Mouse (Mus musculus) hindbrain, embryonic 11.5 days (tissue): Measurements from ENCODE around the gene 4930595D18Rik. TPM values are rescaled to one million over a fixed set of nuclear protein-coding genes. Genes with fewer than 3 reads are reported as not detected.

Experiments
- ATAC-seq: fragments of 200-750 bp; cut with Nextera tagmentation; 2 replicates; pipeline ENCODE4 v1.8.0; 2017; ENCODE audit warnings: mild to moderate bottlenecking, moderate TSS enrichment, moderate library complexity; ENCODE audit not compliant: low FRiP score
- DNase-seq: peaks from one replicate; pipeline ENCODE4 v3.0.0-alpha.2; 2015; ENCODE audit warnings: low spot score
- H3K27ac ChIP-seq: fragments of 300-500 bp; sonication (generic); 2 replicates; pipeline ENCODE4 v1.5.1; 2014; ENCODE audit warnings: mild to moderate bottlenecking, low read depth, low read length
- H3K27me3 ChIP-seq: fragments of 300-500 bp; sonication (generic); 2 replicates; pipeline ENCODE4 v1.6.1; 2014; ENCODE audit warnings: mild to moderate bottlenecking, low read length, moderate library complexity, mixed read lengths; ENCODE audit not compliant: control insufficient read depth, insufficient read depth
- H3K36me3 ChIP-seq: fragments of 300-500 bp; sonication (generic); 2 replicates; pipeline ENCODE4 v1.6.1; 2014; ENCODE audit warnings: mild to moderate bottlenecking, low read length, moderate library complexity, mixed read lengths; ENCODE audit not compliant: control insufficient read depth, insufficient read depth
- H3K4me1 ChIP-seq: fragments of 300-500 bp; sonication (generic); replicated peaks from 2 replicates; pipeline ENCODE4 v1.6.1; 2014; ENCODE audit warnings: low read length, mixed read lengths; ENCODE audit not compliant: control insufficient read depth, insufficient read depth
- H3K4me2 ChIP-seq: fragments of 300-500 bp; sonication (generic); replicated peaks from 2 replicates; pipeline ENCODE4 v1.6.1; 2014; ENCODE audit warnings: mild to moderate bottlenecking, low read depth, low read length
- H3K4me3 ChIP-seq: fragments of 300-500 bp; sonication (generic); 2 replicates; pipeline ENCODE4 v1.5.1; 2014; ENCODE audit warnings: low read depth, low read length
- H3K9ac ChIP-seq: fragments of 300-500 bp; sonication (generic); 2 replicates; pipeline ENCODE4 v1.6.1; 2014; ENCODE audit warnings: low read depth, low read length
- H3K9me3 ChIP-seq: fragments of 300-500 bp; sonication (generic); 2 replicates; pipeline ENCODE4 v1.6.1; 2016; ENCODE audit warnings: low read length; ENCODE audit not compliant: control insufficient read depth
- WGBS: fragments of 180-500 bp; shearing (Covaris S2); extraction: QIAGEN DNeasy Blood & Tissue Kit; methylation state at CpG from one replicate; pipeline ENCODE4 v1.1.7; 2014; 5-methylcytosine and 5-hydroxymethylcytosine counted together
- polyA plus RNA-seq: library from polyadenylated mRNA; unstranded; fragments of >200 nt; fragmentation: Nextera tagmentation; extraction: Ambion mirVana; gene quantifications from 2 replicates; pipeline ENCODE4 v1.2.1, GENCODE M21; 2014

4930595D18Rik gene
- polyA plus RNA-seq, 1 experiment from 2014 or later, result not detected

DNA sequence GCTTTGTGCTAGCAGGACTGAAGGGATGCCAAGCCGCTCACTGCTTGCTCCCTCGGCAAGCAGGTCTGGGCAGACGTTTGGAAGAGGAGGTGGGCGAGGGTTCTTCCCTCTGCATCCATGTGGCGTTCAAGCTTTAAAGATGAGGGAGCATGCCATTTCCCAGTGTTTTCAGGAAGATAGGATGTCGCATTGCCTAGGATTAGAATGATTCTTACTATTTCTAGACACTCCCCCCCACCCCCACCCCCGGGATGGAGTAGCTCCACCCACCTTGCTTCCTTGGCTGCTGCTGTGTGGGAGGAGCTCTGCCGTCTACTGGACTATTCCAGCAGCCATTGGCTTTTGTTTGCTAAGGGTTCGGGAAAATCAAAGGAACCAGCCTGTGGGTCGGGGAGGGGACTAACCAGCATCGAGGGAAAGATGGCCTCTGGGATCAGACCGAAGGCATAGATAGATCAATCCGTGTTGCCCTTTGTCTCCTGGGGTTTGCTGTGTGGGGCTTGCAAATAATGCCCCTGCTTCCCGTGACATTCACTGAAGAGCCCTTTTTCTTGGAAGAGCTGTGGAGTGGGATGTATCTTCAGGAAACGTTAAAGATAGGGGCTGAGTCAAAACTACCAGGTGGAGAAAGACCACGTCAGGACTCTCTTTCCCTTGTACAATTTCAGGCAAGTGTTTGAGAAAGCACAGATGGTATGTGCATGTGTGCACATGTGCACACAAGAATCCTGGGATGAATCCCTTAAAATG is 21.8 kb downstream of the 4930595D18Rik start:
- Histone ChIP-seq H3K4me2 (peak overlapping the region; percentile 29; the same call in 1 of the 2 replicates), H3K9me3 (no peaks in the 10 kb centered on the region), H3K36me3 (no peaks in the 10 kb centered on the region), H3K4me3 (0 out of 2 replicates have a peak overlapping the region, but pooled peaks have one; percentile 18), H3K27ac (peak overlapping the region; percentile 67), H3K9ac (peak overlapping the region; percentile 58), H3K27me3 (no peaks in the 10 kb centered on the region), H3K4me1 (peaks cover 14% of the 10 kb centered on the region)
- WGBS, result 11% methylated on average over 16 of the region's 16 CpGs
- DNase-seq (peak; percentile 68), ATAC-seq (peak; percentile 30)

DNA sequence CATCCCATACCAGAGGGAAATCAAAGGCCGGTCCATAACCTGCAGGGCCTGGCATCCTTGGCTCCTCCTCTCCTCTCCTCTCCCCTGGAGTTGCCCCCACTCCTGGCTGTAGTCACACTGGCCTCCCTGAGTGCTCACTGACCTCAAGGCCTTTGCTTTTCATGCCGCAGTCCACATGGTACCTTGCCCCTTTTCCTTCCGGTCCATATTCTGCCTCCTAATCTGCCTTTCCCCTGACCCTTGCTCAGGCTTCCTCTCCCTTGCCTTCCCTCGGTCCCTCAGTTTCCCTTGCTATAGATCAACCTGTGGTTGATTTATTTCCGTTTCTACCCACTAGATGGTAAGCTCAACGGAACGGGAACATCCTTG is 22.4 kb downstream of the 4930595D18Rik start:
- peaks cover 14% of the 10 kb centered on the region for H3K4me1 ChIP-seq

DNA sequence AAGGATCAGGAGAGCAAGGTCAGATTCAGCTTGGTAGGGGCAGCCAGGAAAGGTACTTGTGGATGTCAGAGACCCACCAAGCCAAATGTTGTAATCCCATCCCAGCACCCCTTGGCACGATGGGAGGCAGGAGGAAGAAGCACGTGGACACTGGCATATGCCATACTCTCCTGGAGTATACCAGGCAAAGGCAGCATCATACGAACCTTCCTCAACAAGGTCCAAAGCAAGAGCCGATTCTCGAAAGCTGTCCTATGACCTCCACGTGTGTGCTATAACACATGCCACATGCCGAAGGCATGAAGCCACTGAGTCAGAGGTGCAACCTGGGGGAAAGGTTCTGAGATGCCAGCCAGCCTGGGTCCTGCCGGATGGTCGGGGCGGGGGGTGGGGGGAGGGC is 23.4 kb downstream of the 4930595D18Rik start:
- H3K4me3 ChIP-seq, result no peak overlapping the region
- WGBS, result 92% methylated on average over 10 of the region's 10 CpGs
- no peak overlapping the region for H3K27ac ChIP-seq
- H3K9me3 ChIP-seq, result no peaks in the 10 kb centered on the region
- no peaks in the 10 kb centered on the region for H3K36me3 ChIP-seq
- H3K9ac ChIP-seq, result no peak overlapping the region
- peaks cover 14% of the 10 kb centered on the region for H3K4me1 ChIP-seq
- ATAC-seq (no peak), DNase-seq (no peak)
- H3K27me3 ChIP-seq, result no peaks in the 10 kb centered on the region
- no peak overlapping the region for H3K4me2 ChIP-seq

More for the DNA sequence above, 22.4 kb downstream of the 4930595D18Rik start:
- Histone ChIP-seq H3K27ac (peak overlapping the region; percentile 67; the same call in 1 of the 2 replicates), H3K27me3 (no peaks in the 10 kb centered on the region), H3K4me2 (0 out of 2 replicates have a peak overlapping the region, but pooled peaks have one; percentile 29), H3K36me3 (no peaks in the 10 kb centered on the region), H3K9me3 (no peaks in the 10 kb centered on the region), H3K9ac (no peak overlapping the region), H3K4me3 (0 out of 2 replicates have a peak overlapping the region, but pooled peaks have one; percentile 4)
- ATAC-seq, result no peak
- no peak for DNase-seq
- WGBS, result 37% methylated on average over 7 of the region's 7 CpGs

DNA sequence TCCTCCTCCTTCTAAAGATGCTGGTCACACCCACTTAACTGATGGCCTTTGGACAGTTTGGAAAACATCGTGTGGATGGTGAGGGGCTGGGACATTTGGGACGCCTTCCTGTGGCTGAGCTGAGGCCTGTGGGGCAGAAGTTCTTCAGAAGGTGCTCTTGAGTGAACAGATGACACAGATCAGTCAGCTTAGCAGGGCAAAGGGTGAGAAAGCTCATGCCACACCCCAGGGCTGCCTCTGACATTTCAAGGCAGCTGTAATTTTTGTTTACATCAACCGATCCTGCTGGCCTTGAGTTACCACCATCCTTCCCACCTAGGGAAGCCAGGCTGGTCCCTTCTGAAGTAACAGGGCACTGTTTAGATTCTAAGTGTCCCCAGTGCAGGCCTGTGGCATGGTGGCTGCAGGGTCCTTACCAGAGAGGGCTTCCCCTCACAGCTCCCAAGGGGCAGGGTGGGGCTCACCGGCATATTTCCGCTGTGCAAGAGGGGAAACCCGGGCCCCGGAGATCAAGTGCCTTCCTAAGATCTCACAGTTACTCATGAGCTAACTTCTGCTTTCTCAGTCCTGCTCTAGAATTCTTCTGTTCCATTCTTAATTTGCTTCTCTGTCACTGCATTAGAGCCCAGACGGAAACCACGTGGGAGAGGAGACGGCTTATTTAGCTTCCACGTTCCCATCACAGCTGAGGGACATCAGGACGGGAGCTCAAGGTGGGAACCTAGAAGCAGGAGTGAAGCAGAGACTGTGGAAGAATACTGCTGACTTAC is 24.4 kb downstream of the 4930595D18Rik start:
- 76% methylated on average over 12 of the region's 12 CpGs for WGBS
- no peak for ATAC-seq
- Histone ChIP-seq H3K9ac (no peak overlapping the region), H3K4me1 (peaks cover 7% of the 10 kb centered on the region), H3K36me3 (no peaks in the 10 kb centered on the region), H3K27ac (no peak overlapping the region), H3K27me3 (no peaks in the 10 kb centered on the region), H3K9me3 (no peaks in the 10 kb centered on the region), H3K4me2 (no peak overlapping the region), H3K4me3 (no peak overlapping the region)
- DNase-seq, result no peak

DNA sequence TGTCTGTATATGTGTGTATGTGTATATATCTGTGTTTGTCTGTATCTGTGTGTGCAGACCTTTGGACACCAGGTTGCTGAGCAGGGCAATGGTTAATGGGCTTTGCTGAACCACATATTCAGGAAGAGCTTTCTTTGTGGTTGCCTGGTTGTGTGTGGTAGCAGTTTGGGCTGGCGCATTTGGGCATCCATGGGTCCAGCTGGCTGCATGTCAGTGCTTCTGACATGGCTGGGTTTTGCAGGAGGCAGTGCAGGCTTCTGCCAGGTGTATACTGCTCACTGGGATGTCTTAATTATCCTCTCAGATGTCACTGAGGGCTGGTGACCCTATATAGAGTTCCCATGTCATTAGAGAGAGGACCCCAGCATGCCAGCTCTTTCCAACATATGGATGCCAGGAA is 28.5 kb downstream of the 4930595D18Rik start:
- H3K4me1 ChIP-seq, result no peaks in the 10 kb centered on the region
- no peaks in the 10 kb centered on the region for H3K27me3 ChIP-seq
- no peak overlapping the region for H3K4me3 ChIP-seq
- no peak overlapping the region for H3K27ac ChIP-seq
- ATAC-seq (no peak), DNase-seq (no peak)
- H3K36me3 ChIP-seq, result no peaks in the 10 kb centered on the region
- H3K9me3 ChIP-seq, result no peaks in the 10 kb centered on the region
- 92% methylated on average over 1 of the region's 1 CpGs for WGBS
- no peak overlapping the region for H3K4me2 ChIP-seq
- no peak overlapping the region for H3K9ac ChIP-seq

DNA sequence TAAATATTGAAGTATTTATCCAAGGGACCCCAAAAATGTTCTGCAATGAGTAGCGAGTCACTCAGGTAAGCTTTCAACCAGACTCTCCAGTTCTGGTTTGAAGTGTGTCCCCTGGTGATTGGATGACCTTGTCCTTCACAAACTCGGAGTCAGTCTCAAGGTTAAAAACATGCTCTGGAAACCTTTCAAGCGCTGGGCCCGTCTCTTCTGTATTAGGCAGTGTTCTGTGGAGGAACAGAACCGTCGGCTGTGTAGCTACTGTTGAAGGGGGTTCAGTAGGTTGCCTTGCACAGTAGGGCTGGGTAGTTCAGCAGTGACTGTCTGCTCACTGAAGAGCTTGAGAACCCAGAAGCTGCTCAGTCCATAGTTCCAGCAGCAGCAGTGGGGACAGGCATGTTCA is 29.6 kb downstream of the 4930595D18Rik start:
- no peaks in the 10 kb centered on the region for H3K9me3 ChIP-seq
- no peaks in the 10 kb centered on the region for H3K27me3 ChIP-seq
- WGBS, result 93% methylated on average over 6 of the region's 6 CpGs
- ATAC-seq, result no peak
- H3K4me2 ChIP-seq, result no peak overlapping the region
- no peaks in the 10 kb centered on the region for H3K4me1 ChIP-seq
- no peak for DNase-seq
- no peaks in the 10 kb centered on the region for H3K36me3 ChIP-seq
- H3K4me3 ChIP-seq, result no peak overlapping the region
- H3K27ac ChIP-seq, result no peak overlapping the region
- no peak overlapping the region for H3K9ac ChIP-seq

DNA sequence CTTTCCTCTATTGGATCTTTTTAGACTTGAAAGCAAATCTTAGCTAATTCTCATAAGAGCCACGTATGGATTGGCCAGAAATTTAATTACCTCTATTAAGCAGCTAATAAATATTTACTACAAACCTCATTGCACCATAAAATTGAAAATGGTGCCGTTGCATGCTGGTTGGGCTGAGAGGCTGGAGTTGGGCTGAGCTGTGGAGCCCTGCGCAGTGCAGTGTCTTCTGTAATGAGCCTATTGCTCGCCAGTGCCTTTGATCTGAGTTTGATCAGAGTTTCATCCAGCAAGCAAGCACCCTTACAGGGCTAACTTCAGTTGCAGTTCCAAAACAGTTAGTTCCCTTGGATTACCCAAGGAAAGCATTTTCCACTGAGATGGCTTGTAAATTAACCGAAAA is 30.3 kb downstream of the 4930595D18Rik start:
- Histone ChIP-seq H3K4me1 (no peaks in the 10 kb centered on the region), H3K27ac (no peak overlapping the region), H3K9me3 (no peaks in the 10 kb centered on the region), H3K27me3 (no peaks in the 10 kb centered on the region), H3K4me3 (no peak overlapping the region), H3K4me2 (no peak overlapping the region), H3K9ac (no peak overlapping the region), H3K36me3 (no peaks in the 10 kb centered on the region)
- ATAC-seq (no peak), DNase-seq (no peak)
- 79% methylated on average over 5 of the region's 5 CpGs for WGBS

DNA sequence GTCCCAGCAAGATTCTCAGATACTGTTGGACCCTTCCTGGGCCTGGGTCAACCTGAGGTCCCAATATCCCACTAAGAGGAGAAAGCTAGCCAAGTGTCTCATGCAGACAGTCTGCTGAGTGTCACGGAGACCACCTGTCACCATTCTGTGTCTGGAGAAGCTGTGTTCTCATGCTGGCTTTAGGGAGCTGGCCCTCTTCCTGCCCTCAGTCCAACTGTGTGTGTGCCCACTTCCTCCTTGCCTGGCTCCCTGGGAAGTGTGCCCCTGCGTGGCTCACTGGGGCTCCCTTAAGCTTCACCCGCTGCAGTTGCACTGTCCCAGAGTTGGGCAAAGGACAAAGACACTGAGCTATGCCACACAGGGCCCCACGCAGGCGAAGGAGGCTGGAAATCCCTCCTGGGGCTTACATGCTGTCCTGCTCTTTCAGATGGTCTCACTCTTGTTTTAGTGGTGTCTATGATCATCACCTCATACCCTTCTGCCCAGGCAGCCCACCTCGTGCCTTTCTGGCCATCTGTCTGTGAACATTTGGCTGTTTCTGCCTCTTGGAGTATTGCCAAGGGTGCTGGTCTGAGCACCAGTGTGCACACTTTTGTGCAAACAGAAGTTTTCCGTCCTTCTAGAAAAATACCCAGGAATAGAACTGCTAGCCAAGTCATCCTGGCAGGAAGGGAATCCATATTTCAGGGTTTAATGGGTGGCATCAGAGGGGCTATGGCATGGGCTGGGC is 31.1 kb downstream of the 4930595D18Rik start:
- no peak for ATAC-seq
- WGBS, result 83% methylated on average over 7 of the region's 7 CpGs
- Histone ChIP-seq H3K4me2 (no peak overlapping the region), H3K36me3 (no peaks in the 10 kb centered on the region), H3K9ac (no peak overlapping the region), H3K4me3 (no peak overlapping the region), H3K4me1 (no peaks in the 10 kb centered on the region), H3K27ac (no peak overlapping the region), H3K27me3 (no peaks in the 10 kb centered on the region), H3K9me3 (no peaks in the 10 kb centered on the region)
- no peak for DNase-seq
